Mouse (Mus musculus) liver, embryonic 15.5 days (tissue): ENCODE measurements at regions not wholly inside any gene's neighbourhood (a gene's known extent, or its start where the extent isn't known, plus 50 kb on each side); places are given as distances from the start of the nearest gene placed in this dataset.

Experiments used
- ATAC-seq: fragments of 200-750 bp; cut with Nextera tagmentation; 2 replicates; pipeline ENCODE4 v1.8.0; 2017; ENCODE audit warnings: moderate number of reproducible peaks, mild to moderate bottlenecking, moderate library complexity; ENCODE audit not compliant: insufficient read depth
- H3K27ac ChIP-seq: fragments of 300-500 bp; sonication (generic); replicated peaks from 2 replicates; pipeline ENCODE4 v1.5.1; 2015; ENCODE audit warnings: mild to moderate bottlenecking, inconsistent platforms
- H3K27me3 ChIP-seq: fragments of 300-500 bp; sonication (generic); 2 replicates; pipeline ENCODE4 v1.6.1; 2015; ENCODE audit warnings: mild to moderate bottlenecking, inconsistent platforms
- H3K36me3 ChIP-seq: fragments of 300-500 bp; sonication (generic); replicated peaks from 2 replicates; pipeline ENCODE4 v1.6.1; 2015; ENCODE audit warnings: moderate library complexity, mild to moderate bottlenecking, inconsistent platforms
- H3K4me1 ChIP-seq: fragments of 300-500 bp; sonication (generic); replicated peaks from 2 replicates; pipeline ENCODE4 v1.6.1; 2015; ENCODE audit warnings: inconsistent platforms
- H3K4me2 ChIP-seq: fragments of 300-500 bp; sonication (generic); 2 replicates; pipeline ENCODE4 v1.6.1; 2015; ENCODE audit warnings: moderate library complexity, mild to moderate bottlenecking, inconsistent platforms
- H3K4me3 ChIP-seq: fragments of 300-500 bp; sonication (generic); replicated peaks from 2 replicates; pipeline ENCODE4 v1.5.1; 2015; ENCODE audit warnings: mild to moderate bottlenecking, inconsistent platforms
- H3K9ac ChIP-seq: fragments of 300-500 bp; sonication (generic); 2 replicates; pipeline ENCODE4 v1.6.1; 2015; ENCODE audit warnings: moderate library complexity, mild to moderate bottlenecking, inconsistent platforms
- H3K9me3 ChIP-seq: fragments of 300-500 bp; sonication (generic); replicated peaks from 2 replicates; pipeline ENCODE4 v1.6.1; 2016; ENCODE audit warnings: inconsistent platforms
- WGBS: fragments of 180-500 bp; shearing (Covaris S2); methylation state at CpG from one replicate; pipeline ENCODE4 v1.1.7; 2015; ENCODE audit warnings: mixed read lengths; ENCODE audit not compliant: insufficient replicate concordance; 5-methylcytosine and 5-hydroxymethylcytosine counted together

GRCm38 (mm10) chr5:43139813-43140212, 93.2 kb upstream of the Cpeb2 start:
- Histone ChIP-seq H3K36me3 (no peaks in the 10 kb centered on the region), H3K27ac (no peak overlapping the region), H3K4me3 (no peak overlapping the region), H3K9me3 (no peaks in the 10 kb centered on the region), H3K4me2 (no peak overlapping the region), H3K9ac (no peak overlapping the region), H3K27me3 (no peaks in the 10 kb centered on the region), H3K4me1 (no peaks in the 10 kb centered on the region)
- ATAC-seq: no peak
- 57% methylated on average over 1 of the region's 1 CpGs for WGBS

GRCm38 (mm10) chr5:43145939-43146338, 87.0 kb upstream of the Cpeb2 start:
- Histone ChIP-seq H3K27me3 (no peaks in the 10 kb centered on the region), H3K36me3 (no peaks in the 10 kb centered on the region), H3K4me3 (no peak overlapping the region), H3K9me3 (no peaks in the 10 kb centered on the region), H3K9ac (no peak overlapping the region), H3K4me2 (no peak overlapping the region), H3K27ac (no peak overlapping the region), H3K4me1 (no peaks in the 10 kb centered on the region)
- no peak for ATAC-seq
- 64% methylated on average over 6 of the region's 6 CpGs for WGBS

- Histone ChIP-seq H3K4me2 (no peak overlapping the region), H3K4me3 (no peak overlapping the region), H3K36me3 (no peaks in the 10 kb centered on the region), H3K27ac (no peak overlapping the region), H3K9me3 (no peaks in the 10 kb centered on the region), H3K9ac (no peak overlapping the region), H3K4me1 (no peaks in the 10 kb centered on the region), H3K27me3 (no peaks in the 10 kb centered on the region)
- no peak for ATAC-seq
- WGBS: 69% methylated on average over 2 of the region's 2 CpGs
Measured at GRCm38 (mm10) chr5:43146928-43147327, 86.0 kb upstream of the Cpeb2 start.

GRCm38 (mm10) chr5:43148486-43148885, 84.5 kb upstream of the Cpeb2 start:
- Histone ChIP-seq H3K4me1 (no peaks in the 10 kb centered on the region), H3K9ac (no peak overlapping the region), H3K4me2 (no peak overlapping the region), H3K27ac (no peak overlapping the region), H3K4me3 (no peak overlapping the region), H3K9me3 (no peaks in the 10 kb centered on the region), H3K27me3 (no peaks in the 10 kb centered on the region), H3K36me3 (no peaks in the 10 kb centered on the region)
- WGBS: 57% methylated on average over 9 of the region's 9 CpGs
- no peak for ATAC-seq

- WGBS: 58% methylated on average over 4 of the region's 4 CpGs
- Histone ChIP-seq H3K4me2 (no peak overlapping the region), H3K4me1 (no peaks in the 10 kb centered on the region), H3K9me3 (no peaks in the 10 kb centered on the region), H3K9ac (no peak overlapping the region), H3K27me3 (no peaks in the 10 kb centered on the region), H3K36me3 (no peaks in the 10 kb centered on the region), H3K4me3 (no peak overlapping the region), H3K27ac (no peak overlapping the region)
- no peak for ATAC-seq
Measured at GRCm38 (mm10) chr5:43149559-43149958, 83.4 kb upstream of the Cpeb2 start.

GRCm38 (mm10) chr5:43151099-43151774, 81.7 kb upstream of the Cpeb2 start:
- peak; percentile 37; the same call in 1 of the 2 replicates for ATAC-seq
- no peaks in the 10 kb centered on the region for H3K9me3 ChIP-seq
- 58% methylated on average over 3 of the region's 3 CpGs for WGBS
- no peak overlapping the region for H3K4me3 ChIP-seq
- H3K36me3 ChIP-seq: no peaks in the 10 kb centered on the region
- H3K27me3 ChIP-seq: no peaks in the 10 kb centered on the region
- H3K4me1 ChIP-seq: no peaks in the 10 kb centered on the region
- no peak overlapping the region for H3K4me2 ChIP-seq
- H3K27ac ChIP-seq: no peak overlapping the region
- H3K9ac ChIP-seq: no peak overlapping the region

- Histone ChIP-seq H3K9ac (no peak overlapping the region), H3K4me1 (no peaks in the 10 kb centered on the region), H3K9me3 (no peaks in the 10 kb centered on the region), H3K36me3 (no peaks in the 10 kb centered on the region), H3K4me3 (no peak overlapping the region), H3K4me2 (no peak overlapping the region), H3K27ac (no peak overlapping the region), H3K27me3 (no peaks in the 10 kb centered on the region)
- ATAC-seq: no peak
- 47% methylated on average over 8 of the region's 8 CpGs for WGBS
Measured at GRCm38 (mm10) chr5:43152119-43152611, 80.8 kb upstream of the Cpeb2 start.

- H3K9me3 ChIP-seq: no peaks in the 10 kb centered on the region
- H3K36me3 ChIP-seq: no peaks in the 10 kb centered on the region
- H3K4me2 ChIP-seq: no peak overlapping the region
- no peak for ATAC-seq
- no peaks in the 10 kb centered on the region for H3K27me3 ChIP-seq
- H3K4me3 ChIP-seq: no peak overlapping the region
- 54% methylated on average over 1 of the region's 1 CpGs for WGBS
- no peak overlapping the region for H3K9ac ChIP-seq
- H3K4me1 ChIP-seq: no peaks in the 10 kb centered on the region
- H3K27ac ChIP-seq: no peak overlapping the region
Measured at GRCm38 (mm10) chr5:43152881-43153280, 80.1 kb upstream of the Cpeb2 start.

- Histone ChIP-seq H3K4me3 (no peak overlapping the region), H3K27ac (no peak overlapping the region), H3K9me3 (no peaks in the 10 kb centered on the region), H3K36me3 (no peaks in the 10 kb centered on the region), H3K4me1 (no peaks in the 10 kb centered on the region), H3K27me3 (no peaks in the 10 kb centered on the region), H3K9ac (no peak overlapping the region), H3K4me2 (no peak overlapping the region)
- ATAC-seq: no peak
- WGBS: 62% methylated on average over 3 of the region's 3 CpGs
Measured at GRCm38 (mm10) chr5:43156771-43157170, 76.2 kb upstream of the Cpeb2 start.

GRCm38 (mm10) chr5:43160140-43160539, 72.8 kb upstream of the Cpeb2 start:
- Histone ChIP-seq H3K4me2 (no peak overlapping the region), H3K27ac (no peak overlapping the region), H3K36me3 (no peaks in the 10 kb centered on the region), H3K9ac (no peak overlapping the region), H3K4me3 (no peak overlapping the region), H3K27me3 (no peaks in the 10 kb centered on the region), H3K9me3 (no peaks in the 10 kb centered on the region), H3K4me1 (no peaks in the 10 kb centered on the region)
- 19% methylated on average over 6 of the region's 6 CpGs for WGBS
- ATAC-seq: no peak

- Histone ChIP-seq H3K36me3 (no peaks in the 10 kb centered on the region), H3K9me3 (no peaks in the 10 kb centered on the region), H3K4me1 (no peaks in the 10 kb centered on the region), H3K27me3 (no peaks in the 10 kb centered on the region), H3K27ac (no peak overlapping the region), H3K9ac (no peak overlapping the region), H3K4me2 (no peak overlapping the region), H3K4me3 (no peak overlapping the region)
- ATAC-seq: no peak
- 60% methylated on average over 8 of the region's 8 CpGs for WGBS
Measured at GRCm38 (mm10) chr5:43181475-43181874, 51.5 kb upstream of the Cpeb2 start.
